Mouse (Mus musculus) bone marrow macrophage, adult 2 months (primary cell): ENCODE measurements around the gene Mrpl19.
A peak's percentile ranks its signal among the peaks of the same experiment; 100 is the strongest.

Source experiments
- CTCF ChIP-seq: IDR thresholded peaks from 2 replicates; pipeline ENCODE4 v1.5.1; 2012; ENCODE audit warnings: low read depth, mild to moderate bottlenecking, low read length, moderate library complexity
- POLR2A ChIP-seq: IDR thresholded peaks from 2 replicates; pipeline ENCODE4 v1.6.1; 2012; ENCODE audit warnings: mild to moderate bottlenecking, low read depth, low read length, borderline replicate concordance

DNA sequence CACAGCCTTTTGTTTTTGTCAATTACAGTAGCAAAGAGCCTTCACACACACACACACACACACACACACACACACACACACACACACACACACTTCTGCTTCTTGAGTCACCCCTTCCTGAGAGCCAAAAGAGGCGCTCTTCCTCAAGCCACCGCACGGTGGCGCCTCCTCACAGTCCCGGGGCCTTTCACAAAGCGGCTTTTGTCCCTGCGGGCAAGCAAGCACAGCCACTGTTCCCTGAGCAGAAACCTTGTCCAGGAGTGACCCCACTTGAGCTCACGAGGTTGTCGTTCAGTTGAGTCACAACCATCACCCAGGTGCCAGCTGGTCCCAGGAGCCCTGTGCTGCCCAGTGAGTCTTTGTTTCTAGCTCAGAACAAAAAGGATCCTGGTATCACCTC, 21.3 kb upstream of the Mrpl19 start:
- no peak for TF ChIP-seq POLR2A
- TF ChIP-seq CTCF: peak; percentile 77
